Mouse (Mus musculus) CH12.LX (cell line): ENCODE measurements at regions not wholly inside any gene's neighbourhood (a gene's known extent, or its start where the extent isn't known, plus 50 kb on each side); places are given as distances from the start of the nearest gene placed in this dataset.

Experiments used
- DNase-seq: peaks from one replicate; pipeline ENCODE4 v3.0.0-alpha.2; 2013; ENCODE audit errors: extremely low read depth
- H3K27ac ChIP-seq: 2 replicates; pipeline ENCODE4 v1.5.1; 2012; ENCODE audit warnings: low read depth, mild to moderate bottlenecking, control low read depth, moderate library complexity; ENCODE audit not compliant: insufficient read depth
- H3K27me3 ChIP-seq: replicated peaks from 2 replicates; pipeline ENCODE3; 2012; ENCODE audit warnings: inconsistent platforms
- H3K36me3 ChIP-seq, 2 experiments: replicated peaks in 1 of 2; 2 replicates each; pipeline versions ENCODE3 to v1.6.1; 2012; ENCODE audit warnings: inconsistent platforms in 1 of 2, low read length in 1 of 2, mild to moderate bottlenecking in 1 of 2, mixed read lengths in 1 of 2, moderate library complexity in 1 of 2; ENCODE audit not compliant: control insufficient read depth in 1 of 2, insufficient read depth in 1 of 2
- H3K4me1 ChIP-seq, 2 experiments: 2 replicates each; pipeline ENCODE4 v1.6.1; 2012; ENCODE audit warnings: inconsistent platforms in 1 of 2, moderate library complexity in 1 of 2; ENCODE audit not compliant: insufficient read depth in 2 of 2, control insufficient read depth in 1 of 2
- H3K4me2 ChIP-seq: 2 replicates; pipeline ENCODE4 v1.6.1; 2012; ENCODE audit warnings: low read depth, mild to moderate bottlenecking, control low read depth; ENCODE audit not compliant: poor library complexity, insufficient read depth, severe bottlenecking
- H3K4me3 ChIP-seq, 3 experiments: fragments of 150-350 bp in 1 of 3; sonication (generic) in 1 of 3; replicated peaks in 1 of 3; 2 replicates each; pipeline versions ENCODE3 to v1.5.1; 2011 to 2012; ENCODE audit warnings: low read depth in 2 of 3, low read length in 2 of 3, mild to moderate bottlenecking in 2 of 3, moderate library complexity in 2 of 3, control low read depth in 1 of 3, improper control_type of control experiment in 1 of 3, inconsistent platforms in 1 of 3, mixed read lengths in 1 of 3; ENCODE audit not compliant: poor library complexity in 1 of 3
- H3K79me2 ChIP-seq: replicated peaks from 2 replicates; pipeline ENCODE4 v1.6.1; 2012; ENCODE audit warnings: mild to moderate bottlenecking, moderate library complexity; ENCODE audit not compliant: control insufficient read depth, poor library complexity, insufficient read depth, severe bottlenecking; ENCODE audit errors: extremely low read depth
- H3K9ac ChIP-seq: 2 replicates; pipeline ENCODE4 v1.6.1; 2012; ENCODE audit warnings: low read depth, mild to moderate bottlenecking, control low read depth, moderate library complexity; ENCODE audit not compliant: insufficient read depth
- H3K9me3 ChIP-seq: replicated peaks from 2 replicates; pipeline ENCODE3; 2012; ENCODE audit warnings: low read length, inconsistent platforms, mixed read lengths
- BHLHE40 ChIP-seq: IDR thresholded peaks from 2 replicates; pipeline ENCODE4 v1.6.1; 2011; ENCODE audit warnings: mild to moderate bottlenecking, low read depth, low read length, improper control_type of control experiment
- CHD2 ChIP-seq: IDR thresholded peaks from 2 replicates; pipeline ENCODE4 v1.6.1; 2011; ENCODE audit warnings: low read length, improper control_type of control experiment
- E2F4 ChIP-seq: IDR thresholded peaks from 2 replicates; pipeline ENCODE4 v1.6.1; 2011; ENCODE audit warnings: low read depth, low read length, improper control_type of control experiment; ENCODE audit not compliant: insufficient replicate concordance
- ELF1 ChIP-seq: IDR thresholded peaks from 2 replicates; pipeline ENCODE4 v1.6.1; 2014; ENCODE audit warnings: low read depth, mild to moderate bottlenecking, inconsistent platforms, low read length, improper control_type of control experiment
- EP300 ChIP-seq: IDR thresholded peaks from 2 replicates; pipeline ENCODE4 v1.6.1; 2011; ENCODE audit warnings: low read length, improper control_type of control experiment
- GABPA ChIP-seq: IDR thresholded peaks from 2 replicates; pipeline ENCODE4 v1.6.1; 2012; ENCODE audit warnings: low read depth, low read length, improper control_type of control experiment, inconsistent platforms; ENCODE audit not compliant: insufficient replicate concordance
- HCFC1 ChIP-seq: IDR thresholded peaks from 2 replicates; pipeline ENCODE4 v1.6.1; 2012; ENCODE audit warnings: low read depth, mild to moderate bottlenecking, inconsistent platforms, low read length, improper control_type of control experiment
- IRF4 ChIP-seq: IDR thresholded peaks from 2 replicates; pipeline ENCODE4 v1.6.1; 2014; ENCODE audit warnings: low read depth, mild to moderate bottlenecking, inconsistent platforms, low read length, improper control_type of control experiment
- JUND ChIP-seq: conservative IDR thresholded peaks from 2 replicates; pipeline ENCODE4 v1.6.1; 2011; ENCODE audit warnings: low read depth, low read length, improper control_type of control experiment
- KAT2A ChIP-seq: IDR thresholded peaks from 2 replicates; pipeline ENCODE4 v1.6.1; 2012; ENCODE audit warnings: low read length, improper control_type of control experiment, inconsistent platforms; ENCODE audit not compliant: insufficient replicate concordance
- MAFK ChIP-seq: IDR thresholded peaks from 2 replicates; pipeline ENCODE4 v1.6.1; 2011; ENCODE audit warnings: low read length, improper control_type of control experiment; ENCODE audit not compliant: insufficient replicate concordance
- MXI1 ChIP-seq: IDR thresholded peaks from 2 replicates; pipeline ENCODE4 v1.6.1; 2011; ENCODE audit warnings: mild to moderate bottlenecking, low read depth, low read length, improper control_type of control experiment
- MYC ChIP-seq: IDR thresholded peaks from 2 replicates; pipeline ENCODE4 v1.6.1; 2011; ENCODE audit warnings: low read depth, mild to moderate bottlenecking, improper control_type of control experiment, low read length
- NRF1 ChIP-seq: IDR thresholded peaks from 2 replicates; pipeline ENCODE4 v1.6.1; 2014; ENCODE audit warnings: low read depth, mild to moderate bottlenecking, inconsistent platforms, low read length, improper control_type of control experiment, moderate library complexity
- POLR2A ChIP-seq: IDR thresholded peaks from 2 replicates; pipeline ENCODE4 v1.6.1; 2011; ENCODE audit warnings: low read depth, mild to moderate bottlenecking, improper control_type of control experiment, low read length
- RCOR1 ChIP-seq: conservative IDR thresholded peaks from 2 replicates; pipeline ENCODE4 v1.6.1; 2012; ENCODE audit warnings: low read depth, mild to moderate bottlenecking, inconsistent platforms, low read length, improper control_type of control experiment
- SIN3A ChIP-seq: IDR thresholded peaks from 2 replicates; pipeline ENCODE4 v1.6.1; 2012; ENCODE audit warnings: low read length, improper control_type of control experiment, inconsistent platforms
- TBP ChIP-seq: conservative IDR thresholded peaks from 2 replicates; pipeline ENCODE4 v1.6.1; 2011; ENCODE audit warnings: low read depth, low read length, improper control_type of control experiment
- UBTF ChIP-seq: IDR thresholded peaks from 2 replicates; pipeline ENCODE4 v1.6.1; 2012; ENCODE audit warnings: low read depth, mild to moderate bottlenecking, inconsistent platforms, low read length, improper control_type of control experiment, moderate library complexity
- USF2 ChIP-seq: conservative IDR thresholded peaks from 2 replicates; pipeline ENCODE4 v1.6.1; 2011; ENCODE audit warnings: low read depth, low read length, improper control_type of control experiment
- ZC3H11A ChIP-seq: IDR thresholded peaks from 2 replicates; pipeline ENCODE4 v1.6.1; 2012; ENCODE audit warnings: low read depth, mild to moderate bottlenecking, inconsistent platforms, low read length, improper control_type of control experiment
- ZKSCAN1 ChIP-seq: IDR thresholded peaks from 2 replicates; pipeline ENCODE4 v1.6.1; 2012; ENCODE audit warnings: low read depth, inconsistent platforms, low read length, improper control_type of control experiment, borderline replicate concordance
- ZMIZ1 ChIP-seq: IDR thresholded peaks from 2 replicates; pipeline ENCODE4 v1.6.1; 2012; ENCODE audit warnings: low read depth, mild to moderate bottlenecking, inconsistent platforms, low read length, improper control_type of control experiment
- ZNF384 ChIP-seq: IDR thresholded peaks from 2 replicates; pipeline ENCODE4 v1.6.1; 2012; ENCODE audit warnings: low read depth, low read length, improper control_type of control experiment, inconsistent platforms
- dilution Hi-C: fragments of 300-500 bp; cut with MboI; formaldehyde crosslinking; loops from 2 replicates; pipeline ENCODE4 v1.14.3; 2020; ENCODE audit warnings: low sequenced_read_pairs; ENCODE audit not compliant: extremely low pct_unique_long_range_greater_than_20kb, extremely low pct_ligation_motif_present
- in situ Hi-C: fragments of 300-500 bp; cut with MboI; formaldehyde crosslinking; loops from 3 replicates; pipeline ENCODE4 v1.14.3; 2019; ENCODE audit warnings: low sequenced_read_pairs, low pct_ligation_motif_present, low pct_unique_long_range_greater_than_20kb, mixed read lengths

DNA sequence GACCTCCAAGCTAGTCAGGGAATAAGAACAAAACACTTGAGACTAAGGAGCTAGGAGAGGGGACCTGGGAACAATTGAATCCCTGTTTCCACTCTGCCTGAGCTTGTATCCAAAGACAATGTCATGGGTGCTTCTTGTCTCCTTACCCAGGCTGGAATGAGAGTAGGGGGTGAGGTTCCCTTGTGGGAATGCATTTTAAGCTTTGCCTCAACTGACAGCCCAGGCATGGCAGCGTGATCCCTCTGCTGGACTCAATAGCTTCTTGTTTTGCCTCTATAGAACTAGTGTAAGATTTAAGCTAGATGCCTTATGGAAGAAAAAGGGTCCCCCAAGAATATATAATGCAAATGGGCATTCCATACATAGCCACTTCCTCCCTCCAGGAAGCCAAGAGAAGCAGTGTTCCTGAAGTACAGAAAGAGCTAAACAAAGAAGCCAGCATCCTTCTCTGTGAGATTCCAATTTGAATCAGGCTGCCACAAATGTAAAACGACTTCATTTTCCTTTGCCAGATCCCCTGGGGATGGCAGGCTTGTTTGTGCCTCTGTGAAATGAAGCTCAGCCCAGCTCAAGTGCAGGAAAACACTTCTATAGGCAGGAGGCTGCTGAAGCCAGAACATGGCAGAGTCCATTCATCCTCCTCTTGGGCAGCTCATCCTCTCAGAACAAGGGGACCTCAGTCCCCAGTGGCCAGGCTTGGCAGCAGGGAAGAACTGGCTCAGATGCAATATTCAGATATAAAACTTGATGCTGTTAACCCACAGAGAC lies 339.3 kb upstream of the Trib2 start:
- Histone ChIP-seq H3K36me3 (no peaks in the 10 kb centered on the region), H3K27me3 (no peaks in the 10 kb centered on the region), H3K79me2 (no peaks in the 10 kb centered on the region), H3K27ac (no peak overlapping the region), H3K9ac (no peak overlapping the region), H3K4me1 (no peaks in the 10 kb centered on the region), H3K4me3 (no peak overlapping the region), H3K4me2 (no peak overlapping the region), H3K9me3 (no peaks in the 10 kb centered on the region)
- TF ChIP-seq EP300 (no peak), ELF1 (no peak), E2F4 (no peak), NRF1 (no peak), ZMIZ1 (no peak), POLR2A (no peak), KAT2A (no peak), HCFC1 (no peak), GABPA (no peak), IRF4 (no peak), JUND (no peak), MAFK (no peak), MYC (no peak), ZC3H11A (no peak), UBTF (no peak), USF2 (no peak)
- dilution Hi-C loops, result no loop called here
- no peak for DNase-seq
- in situ Hi-C loops, result no loop called here

DNA sequence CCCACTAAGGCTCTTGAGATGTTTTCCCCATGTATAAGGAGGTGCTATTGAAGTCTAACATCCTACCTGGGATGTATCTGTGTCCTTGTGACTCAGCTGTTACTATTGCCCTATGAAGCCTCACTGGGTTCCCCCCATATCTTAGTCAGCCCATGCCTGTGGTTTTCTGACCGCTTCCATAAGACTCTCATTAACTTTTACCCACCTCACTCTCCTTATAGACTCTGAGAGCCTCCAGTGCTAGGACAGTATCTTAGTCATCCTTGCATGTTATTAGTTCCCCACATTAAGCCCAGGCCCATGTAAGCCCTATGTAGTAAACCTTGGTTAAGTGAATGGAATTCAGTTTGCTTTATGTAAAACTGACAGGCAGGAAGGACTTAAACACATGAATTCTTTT lies 337.5 kb upstream of the Trib2 start:
- DNase-seq, result no peak
- in situ Hi-C loops (no loop called here), dilution Hi-C loops (no loop called here)
- H3K79me2 ChIP-seq, result no peaks in the 10 kb centered on the region
- H3K4me2 ChIP-seq, result no peak overlapping the region
- TF ChIP-seq POLR2A, result no peak
- TF ChIP-seq IRF4, result no peak
- no peak for TF ChIP-seq ZNF384
- TF ChIP-seq ZKSCAN1, result no peak
- no peak for TF ChIP-seq BHLHE40
- no peak for TF ChIP-seq MXI1
- no peak for TF ChIP-seq HCFC1
- TF ChIP-seq ELF1, result no peak
- TF ChIP-seq ZMIZ1, result no peak
- TF ChIP-seq JUND, result no peak
- TF ChIP-seq EP300, result no peak
- no peak for TF ChIP-seq CHD2
- no peak for TF ChIP-seq SIN3A
- TF ChIP-seq GABPA, result no peak
- TF ChIP-seq UBTF, result no peak
- no peak for TF ChIP-seq E2F4
- no peak for TF ChIP-seq RCOR1
- TF ChIP-seq KAT2A, result no peak
- no peak for TF ChIP-seq ZC3H11A
- TF ChIP-seq TBP, result no peak
- H3K9ac ChIP-seq, result no peak overlapping the region
- H3K27ac ChIP-seq, result no peak overlapping the region
- H3K27me3 ChIP-seq, result no peaks in the 10 kb centered on the region
- H3K9me3 ChIP-seq, result no peaks in the 10 kb centered on the region
- H3K4me1 ChIP-seq, result no peaks in the 10 kb centered on the region
- no peak overlapping the region for H3K4me3 ChIP-seq
- H3K36me3 ChIP-seq, result no peaks in the 10 kb centered on the region
